Mouse (Mus musculus) C2C12 (cell line): Measurements from ENCODE around the gene Ube3c. TPM values are rescaled to one million over a fixed set of nuclear protein-coding genes. Genes with fewer than 3 reads are reported as not detected.

Experiments
- H3K27me3 ChIP-seq: one replicate; pipeline ENCODE4 v1.6.1; 2011; ENCODE audit not compliant: control insufficient read depth, insufficient read depth, insufficient read length
- H3K36me3 ChIP-seq: one replicate; pipeline ENCODE4 v1.6.1; 2011; ENCODE audit not compliant: control insufficient read depth, insufficient read depth
- H3K4me3 ChIP-seq: one replicate; pipeline ENCODE4 v1.5.1; 2011; ENCODE audit warnings: mild to moderate bottlenecking, control low read depth; ENCODE audit not compliant: poor library complexity, insufficient read depth, severe bottlenecking
- H3K79me2 ChIP-seq: one replicate; pipeline ENCODE4 v1.6.1; 2011; ENCODE audit not compliant: control insufficient read depth, insufficient read depth
- H3K79me3 ChIP-seq: one replicate; pipeline ENCODE4 v1.6.1; 2011; ENCODE audit warnings: low read depth, control low read depth
- H3ac ChIP-seq: one replicate; pipeline ENCODE3; 2011; ENCODE audit warnings: low read depth; ENCODE audit not compliant: control insufficient read depth, insufficient read length
- CEBPB ChIP-seq: IDR thresholded peaks from one replicate; pipeline ENCODE4 v1.6.1; 2011; ENCODE audit warnings: low read depth, mild to moderate bottlenecking, control low read depth, moderate library complexity
- CTCF ChIP-seq: IDR thresholded peaks from one replicate; pipeline ENCODE4 v1.5.1; 2011; ENCODE audit not compliant: control insufficient read depth, insufficient read depth, insufficient read length
- FOSL1 ChIP-seq: IDR thresholded peaks from one replicate; pipeline ENCODE4 v1.8.0; 2011; ENCODE audit warnings: mild to moderate bottlenecking, low read length; ENCODE audit not compliant: poor library complexity, insufficient read depth, severe bottlenecking
- MAX ChIP-seq: IDR thresholded peaks from one replicate; pipeline ENCODE4 v1.6.1; 2011; ENCODE audit warnings: mild to moderate bottlenecking, control low read depth
- MYOD1 ChIP-seq: IDR thresholded peaks from one replicate; pipeline ENCODE4 v1.6.1; 2011; ENCODE audit warnings: low read depth; ENCODE audit not compliant: control insufficient read depth, insufficient read length
- MYOG ChIP-seq: IDR thresholded peaks from one replicate; pipeline ENCODE4 v1.6.1; 2011; ENCODE audit not compliant: control insufficient read depth, insufficient read length; ENCODE audit errors: extremely low read depth
- USF1 ChIP-seq: IDR thresholded peaks from one replicate; pipeline ENCODE4 v1.6.1; 2011; ENCODE audit warnings: low read depth, mild to moderate bottlenecking, control low read depth, moderate library complexity
- polyA plus RNA-seq: library from polyadenylated mRNA; unstranded; fragments of >200 nt; fragmentation: generic; extraction: Trizol; gene quantifications from one replicate; pipeline ENCODE4 v1.2.1, GENCODE M21; 2012; ENCODE audit warnings: missing spikeins

Gene Ube3c
- polyA plus RNA-seq, 1 experiment = 26.6 TPM

GRCm38 (mm10) chr5:29665391-29665790 is 96.3 kb downstream of the Ube3c start:
- TF ChIP-seq FOSL1 (no peak), MYOG (no peak), USF1 (no peak), MYOD1 (no peak), CEBPB (no peak), CTCF (no peak), MAX (no peak)
- H3K79me3 ChIP-seq = no peaks in the 10 kb centered on the region
- no peak overlapping the region for H3K4me3 ChIP-seq
- H3ac ChIP-seq = no peak overlapping the region
- H3K79me2 ChIP-seq = no peaks in the 10 kb centered on the region
- peaks cover 65% of the 10 kb centered on the region for H3K36me3 ChIP-seq
- H3K27me3 ChIP-seq = no peaks in the 10 kb centered on the region

- H3K27me3 ChIP-seq = no peaks in the 10 kb centered on the region
- no peaks in the 10 kb centered on the region for H3K79me3 ChIP-seq
- no peak for TF ChIP-seq CEBPB
- TF ChIP-seq CTCF = no peak
- no peak for TF ChIP-seq FOSL1
- no peak for TF ChIP-seq MYOG
- no peak for TF ChIP-seq USF1
- TF ChIP-seq MYOD1 = no peak
- TF ChIP-seq MAX = no peak
- no peak overlapping the region for H3K4me3 ChIP-seq
- H3ac ChIP-seq = no peak overlapping the region
- peaks cover 56% of the 10 kb centered on the region for H3K36me3 ChIP-seq
- no peaks in the 10 kb centered on the region for H3K79me2 ChIP-seq
Observed at GRCm38 (mm10) chr5:29672551-29672950, 103.5 kb downstream of the Ube3c start.

- no peaks in the 10 kb centered on the region for H3K27me3 ChIP-seq
- H3ac ChIP-seq = no peak overlapping the region
- TF ChIP-seq USF1 = no peak
- no peak for TF ChIP-seq CEBPB
- TF ChIP-seq MYOD1 = no peak
- TF ChIP-seq FOSL1 = no peak
- no peak for TF ChIP-seq MAX
- TF ChIP-seq CTCF = no peak
- TF ChIP-seq MYOG = no peak
- no peaks in the 10 kb centered on the region for H3K79me2 ChIP-seq
- no peak overlapping the region for H3K4me3 ChIP-seq
- no peaks in the 10 kb centered on the region for H3K79me3 ChIP-seq
- H3K36me3 ChIP-seq = peaks cover 44% of the 10 kb centered on the region
Observed at GRCm38 (mm10) chr5:29674305-29674704, 105.3 kb downstream of the Ube3c start.

GRCm38 (mm10) chr5:29676445-29676844 is 107.4 kb downstream of the Ube3c start:
- Histone ChIP-seq H3K27me3 (no peaks in the 10 kb centered on the region), H3K36me3 (peaks cover 34% of the 10 kb centered on the region), H3K4me3 (no peak overlapping the region), H3K79me3 (no peaks in the 10 kb centered on the region), H3K79me2 (no peaks in the 10 kb centered on the region), H3ac (no peak overlapping the region)
- TF ChIP-seq CEBPB = no peak
- TF ChIP-seq MAX = no peak
- TF ChIP-seq MYOD1 = no peak
- TF ChIP-seq CTCF = no peak
- TF ChIP-seq FOSL1 = no peak
- no peak for TF ChIP-seq USF1
- no peak for TF ChIP-seq MYOG

GRCm38 (mm10) chr5:29685085-29685484 is 116.0 kb downstream of the Ube3c start:
- TF ChIP-seq FOSL1 (no peak), MYOG (no peak), CTCF (no peak), CEBPB (no peak), MYOD1 (no peak), MAX (no peak), USF1 (no peak)
- H3K27me3 ChIP-seq = no peaks in the 10 kb centered on the region
- no peak overlapping the region for H3K4me3 ChIP-seq
- no peaks in the 10 kb centered on the region for H3K79me3 ChIP-seq
- no peaks in the 10 kb centered on the region for H3K36me3 ChIP-seq
- no peak overlapping the region for H3ac ChIP-seq
- H3K79me2 ChIP-seq = no peaks in the 10 kb centered on the region

GRCm38 (mm10) chr5:29687671-29688070 is 118.6 kb downstream of the Ube3c start:
- Histone ChIP-seq H3K36me3 (no peaks in the 10 kb centered on the region), H3K4me3 (no peak overlapping the region), H3K79me3 (no peaks in the 10 kb centered on the region), H3ac (no peak overlapping the region), H3K79me2 (no peaks in the 10 kb centered on the region), H3K27me3 (no peaks in the 10 kb centered on the region)
- TF ChIP-seq CTCF (peak; percentile 15), MAX (no peak)
